Mouse (Mus musculus) midbrain, postnatal 0 days (tissue): ENCODE results near the gene Chm. TPM values are rescaled to one million over a fixed set of nuclear protein-coding genes. Genes with fewer than 3 reads are reported as not detected.

Experiments
- ATAC-seq: fragments of 200-750 bp; cut with Nextera tagmentation; 2 replicates; pipeline ENCODE4 v1.8.0; 2017; ENCODE audit warnings: moderate number of reproducible peaks, mild to moderate bottlenecking, moderate TSS enrichment, moderate library complexity; ENCODE audit not compliant: low FRiP score
- DNase-seq: peaks from one replicate; pipeline ENCODE4 v3.0.0-alpha.2; 2015; ENCODE audit warnings: low spot score
- H3K27ac ChIP-seq: fragments of 300-500 bp; sonication (generic); 2 replicates; pipeline ENCODE4 v1.5.1; 2014; ENCODE audit warnings: low read depth, mild to moderate bottlenecking, low read length, mixed read lengths
- H3K27me3 ChIP-seq: fragments of 300-500 bp; sonication (generic); 2 replicates; pipeline ENCODE4 v1.6.1; 2014; ENCODE audit warnings: low read length, control low read depth, mixed read lengths; ENCODE audit not compliant: insufficient read depth
- H3K36me3 ChIP-seq: fragments of 300-500 bp; sonication (generic); 2 replicates; pipeline ENCODE4 v1.6.1; 2014; ENCODE audit warnings: low read length, control low read depth, mixed read lengths; ENCODE audit not compliant: insufficient read depth
- H3K4me1 ChIP-seq: fragments of 300-500 bp; sonication (generic); 2 replicates; pipeline ENCODE4 v1.6.1; 2014; ENCODE audit warnings: mild to moderate bottlenecking, control low read depth, antibody characterized with exemption, low read length, mixed read lengths; ENCODE audit not compliant: insufficient read depth
- H3K4me2 ChIP-seq: fragments of 300-500 bp; sonication (generic); 2 replicates; pipeline ENCODE4 v1.6.1; 2014; ENCODE audit warnings: low read depth, mild to moderate bottlenecking, low read length, mixed read lengths; ENCODE audit not compliant: poor library complexity, severe bottlenecking
- H3K4me3 ChIP-seq: fragments of 300-500 bp; sonication (generic); 2 replicates; pipeline ENCODE4 v1.5.1; 2014; ENCODE audit warnings: low read depth, mild to moderate bottlenecking, low read length, moderate library complexity
- H3K9ac ChIP-seq: fragments of 300-500 bp; sonication (generic); replicated peaks from 2 replicates; pipeline ENCODE4 v1.6.1; 2014; ENCODE audit warnings: mild to moderate bottlenecking, low read length, moderate library complexity, mixed read lengths; ENCODE audit not compliant: poor library complexity, severe bottlenecking
- H3K9me3 ChIP-seq: fragments of 300-500 bp; sonication (generic); 2 replicates; pipeline ENCODE4 v1.6.1; 2016; ENCODE audit warnings: low read length, control low read depth
- CTCF ChIP-seq: IDR thresholded peaks from 2 replicates; pipeline ENCODE4 v1.5.1; 2016; ENCODE audit warnings: antibody characterized with exemption, mild to moderate bottlenecking
- WGBS: fragments of 180-500 bp; shearing (Covaris S2); extraction: QIAGEN DNeasy Blood & Tissue Kit; methylation state at CpG from one replicate; pipeline ENCODE4 v1.1.7; 2014; 5-methylcytosine and 5-hydroxymethylcytosine counted together
- microRNA counts: library from miRNA; unstranded; fragments of <30 nt; microRNA quantifications from one replicate; lab custom pipeline; 2015
- microRNA-seq: library from miRNA; unstranded; fragments of <30 nt; microRNA quantifications from one replicate; pipeline ENCODE4, GENCODE M21; 2016; ENCODE audit warnings: borderline number of aligned reads
- polyA plus RNA-seq: library from polyadenylated mRNA; unstranded; fragments of >200 nt; fragmentation: Nextera tagmentation; extraction: Ambion mirVana; gene quantifications from 2 replicates; pipeline ENCODE4 v1.2.1, GENCODE M21; 2015
- total RNA-seq: library from RNA; depleted of rRNA; stranded (reverse); fragments of >200 nt; gene quantifications from 2 replicates; pipeline ENCODE4 v1.2.3, GENCODE M21; 2014; rRNA removed

Chm gene
- total and polyA plus RNA-seq, 2 experiments from 2014 or later: 11.9 to 23.0 TPM

GRCm38 (mm10) chrX:113160268-113160860 lies 25.0 kb downstream of the Chm start:
- no peak for ATAC-seq
- Histone ChIP-seq H3K27ac (no peak overlapping the region), H3K9ac (no peak overlapping the region), H3K9me3 (no peaks in the 10 kb centered on the region; the same call in 1 of the 2 replicates), H3K27me3 (no peaks in the 10 kb centered on the region), H3K4me3 (no peak overlapping the region), H3K4me2 (no peak overlapping the region), H3K36me3 (no peaks in the 10 kb centered on the region), H3K4me1 (no peaks in the 10 kb centered on the region)
- 73% methylated on average over 3 of the region's 3 CpGs for WGBS
- no peak for DNase-seq
- TF ChIP-seq CTCF: no peak

- H3K27ac ChIP-seq: no peak overlapping the region
- H3K9ac ChIP-seq: no peak overlapping the region
- 71% methylated on average over 2 of the region's 2 CpGs for WGBS
- DNase-seq: no peak
- ATAC-seq: no peak
- TF ChIP-seq CTCF: no peak
- no peaks in the 10 kb centered on the region for H3K4me1 ChIP-seq
- H3K36me3 ChIP-seq: no peaks in the 10 kb centered on the region
- no peaks in the 10 kb centered on the region for H3K9me3 ChIP-seq
- no peak overlapping the region for H3K4me3 ChIP-seq
- H3K4me2 ChIP-seq: no peak overlapping the region
- H3K27me3 ChIP-seq: no peaks in the 10 kb centered on the region
Observed at GRCm38 (mm10) chrX:113084171-113084570, 101.1 kb downstream of the Chm start.

DNA sequence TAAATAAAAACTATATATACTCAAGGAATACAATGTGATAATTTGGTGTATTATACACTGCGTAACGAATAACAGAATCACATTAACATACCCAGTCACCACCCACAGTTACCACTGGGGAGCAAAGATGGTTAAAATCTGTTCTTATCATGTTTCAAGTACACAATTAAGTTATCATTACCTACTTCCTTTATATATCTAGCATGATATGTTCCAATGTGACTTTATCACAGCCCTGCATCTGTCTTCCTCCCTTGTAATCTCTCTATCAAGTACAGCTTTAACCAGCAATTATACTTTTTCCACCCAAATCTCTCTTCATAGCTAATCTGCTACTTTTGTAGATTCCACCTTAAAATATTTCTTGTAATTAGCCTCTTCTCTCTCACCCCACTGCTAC lies 109.3 kb downstream of the Chm start:
- H3K4me3 ChIP-seq: no peak overlapping the region
- H3K27me3 ChIP-seq: no peaks in the 10 kb centered on the region
- no peak for DNase-seq
- 99% methylated on average over 2 of the region's 2 CpGs for WGBS
- H3K4me1 ChIP-seq: no peaks in the 10 kb centered on the region
- no peak for ATAC-seq
- no peak overlapping the region for H3K9ac ChIP-seq
- H3K27ac ChIP-seq: no peak overlapping the region
- H3K4me2 ChIP-seq: no peak overlapping the region
- H3K36me3 ChIP-seq: no peaks in the 10 kb centered on the region
- no peaks in the 10 kb centered on the region for H3K9me3 ChIP-seq
- no peak for TF ChIP-seq CTCF

DNA sequence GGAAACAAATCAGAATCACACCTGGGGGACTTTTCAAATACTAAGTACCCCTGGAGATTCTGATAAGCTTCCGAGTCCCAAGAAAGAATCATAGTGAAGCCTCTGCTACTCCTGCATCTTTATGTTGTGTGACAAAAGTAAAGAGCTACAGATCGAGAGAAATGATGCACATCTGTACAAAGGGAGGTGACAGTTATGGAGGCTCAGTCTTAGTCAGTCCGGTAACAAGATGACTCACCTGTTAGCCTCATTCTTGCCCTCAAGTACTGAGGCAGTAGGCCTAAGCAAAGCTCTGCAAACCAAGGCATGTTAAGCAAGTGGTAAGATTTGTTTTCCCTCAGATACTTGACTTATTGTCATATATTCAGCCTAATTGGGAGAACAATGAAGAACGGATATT lies 110.5 kb downstream of the Chm start:
- no peak for DNase-seq
- no peak overlapping the region for H3K4me3 ChIP-seq
- no peaks in the 10 kb centered on the region for H3K9me3 ChIP-seq
- ATAC-seq: no peak
- no peak for TF ChIP-seq CTCF
- H3K27me3 ChIP-seq: no peaks in the 10 kb centered on the region
- no peak overlapping the region for H3K9ac ChIP-seq
- no peaks in the 10 kb centered on the region for H3K4me1 ChIP-seq
- H3K4me2 ChIP-seq: no peak overlapping the region
- H3K27ac ChIP-seq: no peak overlapping the region
- no peaks in the 10 kb centered on the region for H3K36me3 ChIP-seq
- 80% methylated on average over 4 of the region's 4 CpGs for WGBS

DNA sequence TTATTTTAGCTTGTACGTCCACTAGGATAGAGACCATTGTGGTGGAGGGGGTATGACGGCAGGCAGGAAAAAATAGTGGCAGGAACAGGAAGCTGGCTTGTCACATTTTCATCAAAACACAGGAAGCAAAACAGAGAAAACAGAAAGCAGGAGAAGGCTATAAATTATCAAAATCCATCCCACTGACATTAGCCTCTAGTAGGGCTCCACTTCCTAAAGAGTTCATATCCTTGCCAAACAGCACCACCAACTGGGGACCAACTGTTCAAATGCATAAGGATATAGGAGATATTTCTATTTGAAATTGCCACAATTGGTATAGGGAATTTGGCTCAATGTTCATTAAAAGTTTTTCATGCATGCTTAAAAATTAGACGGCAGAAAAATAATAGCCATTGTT lies 181.7 kb downstream of the Chm start:
- H3K27ac ChIP-seq: no peak overlapping the region
- no peaks in the 10 kb centered on the region for H3K4me1 ChIP-seq
- no peak overlapping the region for H3K4me3 ChIP-seq
- H3K4me2 ChIP-seq: no peak overlapping the region
- no peaks in the 10 kb centered on the region for H3K27me3 ChIP-seq
- no peak for TF ChIP-seq CTCF
- no peaks in the 10 kb centered on the region for H3K36me3 ChIP-seq
- no peaks in the 10 kb centered on the region for H3K9me3 ChIP-seq
- DNase-seq (no peak), ATAC-seq (no peak)
- no peak overlapping the region for H3K9ac ChIP-seq
- WGBS: 85% methylated on average over 3 of the region's 3 CpGs

DNA sequence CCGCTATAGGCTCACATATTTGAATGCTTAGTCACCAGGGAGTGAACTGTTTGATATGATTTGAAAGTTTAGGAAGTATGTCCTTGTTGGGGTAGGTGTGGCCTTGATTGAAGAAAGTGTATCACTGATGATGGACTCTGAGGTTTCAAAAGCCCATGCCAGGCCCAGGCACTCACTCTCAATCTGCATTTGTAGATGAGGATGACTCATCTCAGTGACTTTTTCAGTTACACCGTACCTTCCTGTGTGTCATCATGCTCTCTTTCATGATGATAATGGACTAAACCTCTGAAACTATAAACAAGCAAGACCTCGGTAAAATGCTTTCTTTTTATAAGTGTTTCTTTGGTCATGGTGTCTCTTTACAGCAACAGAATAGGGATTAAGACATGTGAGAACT lies 183.1 kb downstream of the Chm start:
- H3K36me3 ChIP-seq: no peaks in the 10 kb centered on the region

More for the DNA sequence above, 183.1 kb downstream of the Chm start:
- WGBS: 78% methylated on average over 3 of the region's 3 CpGs
- Histone ChIP-seq H3K9ac (no peak overlapping the region), H3K27ac (no peak overlapping the region), H3K27me3 (no peaks in the 10 kb centered on the region), H3K9me3 (no peaks in the 10 kb centered on the region), H3K4me1 (no peaks in the 10 kb centered on the region), H3K4me3 (no peak overlapping the region), H3K4me2 (no peak overlapping the region)
- no peak for TF ChIP-seq CTCF
- ATAC-seq: no peak
- DNase-seq: no peak

MicroRNAs within 50 kb of the gene (microRNA counts, 519-probe panel; counts per million panel counts)
- microRNA mmu-miR-361 (lab: Ali Mortazavi, UCI): 3,607 counts per million, percentile 77 among the panel's probes with 10 or more counts

Small RNAs within 50 kb of the gene (microRNA-seq; reads per million reads assigned to microRNA genes)
- gene Mir361: 4,044 reads per million, percentile 86 among the genes with 10 or more reads in this experiment

Other genes with a start within 250 kb of the Chm start
- gene Dach2, start 112.0 kb upstream of the Chm start, total RNA-seq: 13.3 and 14.2 TPM in 2 replicates
- gene Dach2, start 112.0 kb upstream of the Chm start, polyA plus RNA-seq: 6.5 and 9.3 TPM in 2 replicates